Mouse (Mus musculus): ENCODE measurements around the gene 6430571L13Rik. TPM values are rescaled to one million over a fixed set of nuclear protein-coding genes. Genes with fewer than 3 reads are reported as not detected.
A peak's percentile ranks its signal among the peaks of the same experiment; 100 is the strongest.

Gene 6430571L13Rik
- polyA plus RNA-seq, 1 experiment from 2014 or later = 0.09 TPM

DNA sequence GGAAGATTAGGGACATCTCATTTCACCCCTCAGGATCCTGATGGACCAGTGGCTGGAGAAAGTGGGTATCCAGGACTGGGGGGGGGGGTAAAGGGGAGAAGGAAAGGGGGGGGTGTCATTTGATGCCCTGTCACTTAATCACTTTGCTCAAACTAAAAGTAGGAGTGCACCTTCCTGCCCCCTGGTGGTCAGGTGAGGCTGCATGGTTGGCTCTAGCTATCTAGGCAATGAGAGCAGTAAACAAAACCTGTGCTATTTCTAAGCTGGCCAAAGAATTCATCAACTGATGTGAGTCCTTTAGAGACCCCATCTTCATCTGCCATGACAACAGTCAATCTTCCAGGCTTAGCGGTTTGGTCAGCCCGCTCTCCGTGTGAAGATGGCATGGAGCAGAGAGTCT, 46.3 kb downstream of the 6430571L13Rik start:
- H3K27me3 ChIP-seq = peaks cover 83% of the 10 kb centered on the region

DNA sequence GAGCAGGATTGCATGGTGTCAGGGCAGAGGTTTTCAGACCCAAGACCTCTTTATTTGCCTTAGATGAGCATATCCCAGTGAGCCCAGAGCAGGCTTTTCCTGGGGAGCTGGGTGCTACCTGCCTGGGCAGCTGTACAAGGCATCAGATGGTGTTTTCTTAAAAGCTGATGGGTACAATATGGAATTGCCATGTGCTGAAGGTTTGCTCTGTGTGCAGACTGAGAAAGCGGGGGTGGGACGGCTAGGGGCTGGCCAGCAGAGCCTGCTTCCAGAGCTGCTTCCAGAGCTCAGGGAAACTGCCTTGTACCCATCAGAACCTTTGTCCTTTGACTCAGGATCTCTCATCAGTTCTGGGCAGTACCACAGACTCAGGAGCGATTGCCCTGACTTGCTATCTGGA, 47.3 kb downstream of the 6430571L13Rik start:
- ATAC-seq (ENCODE audit: low read depth) (no peak), DNase-seq (no peak)
- peaks cover 79% of the 10 kb centered on the region for H3K27me3 ChIP-seq
- no peak overlapping the region for H3K4me2 ChIP-seq
- no peak overlapping the region for H3K27ac ChIP-seq
- 71% methylated on average over 3 of the region's 3 CpGs for WGBS (ENCODE audit: insufficient replicate concordance)
- no peak overlapping the region for H3K9ac ChIP-seq
- H3K4me1 ChIP-seq (replicated peaks) = no peaks in the 10 kb centered on the region
- H3K4me3 ChIP-seq (replicated peaks) = no peak overlapping the region
- H3K9me3 ChIP-seq (replicated peaks) = no peaks in the 10 kb centered on the region
- H3K36me3 ChIP-seq = no peaks in the 10 kb centered on the region

More for the DNA sequence above, 46.3 kb downstream of the 6430571L13Rik start:
- peak; percentile 44 for DNase-seq
- WGBS (ENCODE audit: insufficient replicate concordance) = 48% methylated on average over 3 of the region's 3 CpGs
- Histone ChIP-seq H3K4me2 (no peak overlapping the region), H3K9me3 (replicated peaks) (no peaks in the 10 kb centered on the region), H3K4me1 (replicated peaks) (no peaks in the 10 kb centered on the region), H3K4me3 (replicated peaks) (no peak overlapping the region), H3K9ac (no peak overlapping the region), H3K27ac (no peak overlapping the region), H3K36me3 (no peaks in the 10 kb centered on the region)
- no peak for ATAC-seq (ENCODE audit: low read depth)

DNA sequence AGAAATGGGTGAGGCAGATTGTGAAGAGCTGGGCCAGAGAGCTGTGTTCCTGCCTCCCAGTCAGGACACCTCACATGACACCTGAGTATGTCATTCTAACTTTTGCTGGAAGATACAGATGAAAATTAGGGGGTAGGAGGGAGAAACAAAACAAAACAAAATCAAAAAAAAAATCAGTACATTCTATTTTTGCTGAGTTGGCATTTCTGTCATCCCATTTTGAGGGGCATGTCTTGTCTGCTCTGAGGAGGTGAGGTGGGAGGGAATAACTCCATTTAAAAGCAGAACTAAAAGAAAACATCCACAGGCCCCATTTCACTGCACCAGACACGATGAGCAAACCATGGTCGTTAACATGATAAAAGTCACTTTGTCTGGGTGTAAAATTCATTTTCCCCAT, 47.9 kb downstream of the 6430571L13Rik start:
- Histone ChIP-seq H3K4me1 (replicated peaks) (no peaks in the 10 kb centered on the region), H3K9me3 (replicated peaks) (no peaks in the 10 kb centered on the region), H3K36me3 (no peaks in the 10 kb centered on the region), H3K9ac (no peak overlapping the region), H3K4me3 (replicated peaks) (no peak overlapping the region), H3K4me2 (no peak overlapping the region), H3K27me3 (peaks cover 77% of the 10 kb centered on the region), H3K27ac (no peak overlapping the region)
- no peak for ATAC-seq (ENCODE audit: low read depth)
- no peak for DNase-seq
- 49% methylated on average over 2 of the region's 2 CpGs for WGBS (ENCODE audit: insufficient replicate concordance)

DNA sequence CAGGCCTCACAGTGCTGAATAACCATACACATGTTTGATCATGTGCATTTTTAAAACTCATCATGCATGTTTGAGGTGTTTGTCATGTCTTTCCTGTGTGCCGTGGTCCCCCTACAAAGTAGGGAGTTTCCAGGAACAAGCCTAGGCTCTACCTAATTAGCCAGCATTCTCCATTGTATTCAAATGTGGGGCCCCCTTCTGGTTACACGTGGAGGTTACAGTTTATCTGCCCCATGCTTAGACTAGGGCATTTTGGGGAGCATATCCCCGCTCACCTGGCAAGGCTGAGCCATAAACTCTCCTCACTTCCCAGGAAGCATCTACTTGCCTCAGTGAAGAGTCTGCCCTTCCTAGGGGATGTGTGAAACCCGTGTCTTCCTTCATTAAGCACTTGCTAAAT, 56.0 kb downstream of the 6430571L13Rik start:
- Histone ChIP-seq H3K4me2 (no peak overlapping the region), H3K4me1 (replicated peaks) (peaks cover 11% of the 10 kb centered on the region), H3K27me3 (peaks cover 80% of the 10 kb centered on the region), H3K9me3 (replicated peaks) (no peaks in the 10 kb centered on the region), H3K36me3 (no peaks in the 10 kb centered on the region), H3K9ac (no peak overlapping the region), H3K4me3 (replicated peaks) (no peak overlapping the region), H3K27ac (no peak overlapping the region)
- ATAC-seq (ENCODE audit: low read depth) = no peak
- WGBS (ENCODE audit: insufficient replicate concordance) = 32% methylated on average over 4 of the region's 4 CpGs
- DNase-seq = no peak

DNA sequence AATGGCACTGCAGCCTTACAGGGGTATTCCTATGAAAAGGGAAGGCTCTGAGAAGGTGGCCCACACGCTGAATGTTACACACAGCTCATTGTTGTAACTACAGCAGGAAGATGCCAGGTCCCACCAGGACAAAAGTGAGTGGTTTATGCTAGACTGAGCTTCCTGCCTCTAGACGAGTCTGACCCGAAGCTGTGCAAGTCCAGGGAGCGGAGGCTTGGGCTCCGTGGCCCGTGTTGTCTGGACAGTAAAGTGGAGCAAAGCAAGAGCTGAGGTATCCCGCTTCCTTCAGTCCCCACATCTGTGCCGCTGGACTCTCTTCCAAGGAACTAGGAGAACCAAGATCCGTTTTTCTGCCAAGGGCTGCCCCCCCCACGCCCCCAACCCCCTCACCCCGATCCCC, 58.6 kb downstream of the 6430571L13Rik start:
- Histone ChIP-seq H3K4me2 (no peak overlapping the region), H3K4me3 (replicated peaks) (no peak overlapping the region), H3K27me3 (peaks cover 90% of the 10 kb centered on the region), H3K27ac (no peak overlapping the region), H3K4me1 (replicated peaks) (peaks cover 11% of the 10 kb centered on the region), H3K9ac (no peak overlapping the region), H3K36me3 (no peaks in the 10 kb centered on the region), H3K9me3 (replicated peaks) (no peaks in the 10 kb centered on the region)
- no peak for ATAC-seq (ENCODE audit: low read depth)
- no peak for DNase-seq
- WGBS (ENCODE audit: insufficient replicate concordance) = 19% methylated on average over 11 of the region's 11 CpGs

DNA sequence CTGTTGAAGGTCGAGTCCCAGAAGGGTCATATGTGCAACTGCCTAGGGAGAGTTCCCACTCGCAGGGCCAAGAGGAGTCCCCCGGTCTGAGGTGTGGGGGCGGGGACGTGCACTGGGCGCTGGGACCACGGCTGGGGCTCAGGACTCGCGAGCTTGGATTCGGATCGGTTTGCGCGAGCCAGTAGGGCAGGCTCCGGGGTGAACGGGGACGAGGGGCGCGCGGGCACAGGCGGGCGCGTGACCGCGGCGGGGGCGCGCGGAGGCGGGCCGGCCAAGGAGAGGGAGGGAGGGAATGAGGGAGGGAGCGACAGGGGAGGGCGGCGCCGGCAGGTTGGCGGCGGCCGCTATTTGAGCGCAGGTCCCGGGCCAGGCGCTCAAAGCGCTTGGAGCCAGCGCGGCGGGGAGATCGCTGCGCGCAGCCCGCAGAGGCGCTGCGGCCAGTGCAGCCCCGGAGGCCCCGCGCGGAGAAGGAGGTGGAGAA, 59.1 kb downstream of the 6430571L13Rik start, which contains the start of gene Cacna2d2:
Cacna2d2 (plus strand) TSS at position 122 of the 481 bp plus-strand sequence.
- Histone ChIP-seq H3K4me2 (peak within 1 kb of the TSS; percentile 69), H3K9ac (no peak within 1 kb of the TSS), H3K4me1 (replicated peaks) (peaks cover 11% of the 10 kb centered on the region), H3K27me3 (peaks cover 94% of the 10 kb centered on the region), H3K36me3 (no peaks in the 10 kb centered on the region), H3K4me3 (replicated peaks) (peak within 1 kb of the TSS; percentile 53), H3K27ac (no peak within 1 kb of the TSS), H3K9me3 (replicated peaks) (no peaks in the 10 kb centered on the region)
- WGBS (ENCODE audit: insufficient replicate concordance) = 3% methylated on average over 19 of the region's 54 CpGs
- DNase-seq (no peak), ATAC-seq (ENCODE audit: low read depth) (0 out of 2 replicates have a peak, but pooled peaks have one; percentile 12)

DNA sequence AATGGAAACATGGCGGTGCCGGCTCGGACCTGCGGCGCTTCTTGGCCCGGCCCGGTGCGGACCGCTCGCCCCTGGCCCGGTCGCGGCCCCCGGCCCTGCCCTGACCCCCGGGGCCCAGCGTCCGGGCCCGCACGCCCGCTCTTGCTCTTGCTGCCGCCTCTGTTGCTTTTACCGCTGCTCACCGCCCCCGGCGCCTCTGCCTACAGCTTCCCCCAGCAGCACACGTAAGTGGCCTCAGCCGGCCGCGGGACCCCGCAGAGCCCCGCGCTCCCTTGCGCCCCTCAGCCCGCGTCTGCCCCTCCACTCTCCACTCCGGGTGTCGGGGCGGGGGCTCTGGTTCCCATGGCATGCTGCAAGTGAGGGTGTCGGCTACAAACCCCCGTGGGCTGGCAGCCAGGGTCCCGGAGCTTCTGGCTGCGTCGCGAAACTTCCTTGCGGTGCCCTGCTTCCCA, 59.7 kb downstream of the 6430571L13Rik start:
- Histone ChIP-seq H3K36me3 (no peaks in the 10 kb centered on the region), H3K9ac (no peak overlapping the region), H3K4me3 (replicated peaks) (peak overlapping the region; percentile 53), H3K27ac (no peak overlapping the region), H3K9me3 (replicated peaks) (no peaks in the 10 kb centered on the region), H3K27me3 (peaks cover 95% of the 10 kb centered on the region), H3K4me2 (peak overlapping the region; percentile 69), H3K4me1 (replicated peaks) (peaks cover 11% of the 10 kb centered on the region)
- DNase-seq (no peak), ATAC-seq (ENCODE audit: low read depth) (no peak)
- 2% methylated on average over 34 of the region's 45 CpGs for WGBS (ENCODE audit: insufficient replicate concordance)

DNA sequence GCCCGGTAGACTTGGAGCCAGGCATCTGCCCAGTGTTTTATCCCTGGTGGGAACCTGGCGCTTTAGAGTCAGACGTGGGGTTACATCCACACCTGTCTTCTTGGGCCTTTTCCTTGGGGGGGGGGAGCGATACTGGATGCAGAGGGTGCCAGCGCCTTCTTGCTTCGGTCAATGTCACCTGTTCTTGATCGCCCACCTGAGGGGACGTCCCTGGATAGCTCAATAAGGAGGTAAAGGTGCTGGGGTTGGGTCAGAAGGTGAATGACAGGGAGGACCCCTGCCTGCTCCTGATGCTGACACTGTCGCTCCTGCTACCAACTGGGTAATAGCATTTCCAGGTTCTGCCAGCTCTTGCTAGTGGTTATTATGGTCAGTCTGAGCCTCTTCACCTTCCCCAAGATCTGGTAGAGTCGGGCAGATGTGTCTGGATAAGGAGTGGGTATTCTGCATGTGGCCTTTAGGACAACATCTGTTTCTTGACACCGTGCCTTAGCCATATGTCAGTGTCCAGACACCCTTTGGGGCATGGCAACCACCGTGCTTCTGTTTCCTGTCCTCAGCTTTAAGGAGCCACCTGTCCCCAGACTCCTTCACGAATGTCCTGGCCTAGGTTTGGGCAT, 60.4 kb downstream of the 6430571L13Rik start:
- ATAC-seq (ENCODE audit: low read depth) (no peak), DNase-seq (no peak)
- Histone ChIP-seq H3K36me3 (no peaks in the 10 kb centered on the region), H3K4me1 (replicated peaks) (peaks cover 11% of the 10 kb centered on the region), H3K9ac (no peak overlapping the region), H3K4me3 (replicated peaks) (peak overlapping the region; percentile 53; the same call in 1 of the 2 replicates), H3K9me3 (replicated peaks) (no peaks in the 10 kb centered on the region), H3K4me2 (peak overlapping the region; percentile 69; the same call in 1 of the 2 replicates), H3K27ac (no peak overlapping the region), H3K27me3 (peaks cover 91% of the 10 kb centered on the region)
- WGBS (ENCODE audit: insufficient replicate concordance) = 17% methylated on average over 13 of the region's 13 CpGs

Other genes starting within 250 kb of the 6430571L13Rik start
- 0.09 and 0.19 TPM in 2 replicates for gene Dock3, start 108.7 kb upstream of the 6430571L13Rik start, polyA plus RNA-seq (2015; fragmentation: Nextera tagmentation; extraction: Ambion mirVana)
- 9.1 and 10.2 TPM in 2 replicates for gene Mapkapk3, start 50.7 kb upstream of the 6430571L13Rik start, polyA plus RNA-seq (2015; fragmentation: Nextera tagmentation; extraction: Ambion mirVana)
- 10.7 and 12.2 TPM in 2 replicates for gene Cish, start 44.6 kb upstream of the 6430571L13Rik start, polyA plus RNA-seq (2015; fragmentation: Nextera tagmentation; extraction: Ambion mirVana)
- gene Hemk1, start 2.3 kb upstream of the 6430571L13Rik start, polyA plus RNA-seq (2015; fragmentation: Nextera tagmentation; extraction: Ambion mirVana) = 3.6 and 3.8 TPM in 2 replicates
- 0.05 TPM in 1 of 2 replicates, not detected in the other for gene Cacna2d2, start 59.0 kb downstream of the 6430571L13Rik start, polyA plus RNA-seq (2015; fragmentation: Nextera tagmentation; extraction: Ambion mirVana)
- gene Tmem115, start 193.3 kb downstream of the 6430571L13Rik start, polyA plus RNA-seq (2015; fragmentation: Nextera tagmentation; extraction: Ambion mirVana) = 16.5 and 18.3 TPM in 2 replicates
- 17.4 and 17.7 TPM in 2 replicates for gene Cyb561d2, start 201.6 kb downstream of the 6430571L13Rik start, polyA plus RNA-seq (2015; fragmentation: Nextera tagmentation; extraction: Ambion mirVana)
- 14.3 and 16.0 TPM in 2 replicates for gene Nprl2, start 201.6 kb downstream of the 6430571L13Rik start, polyA plus RNA-seq (2015; fragmentation: Nextera tagmentation; extraction: Ambion mirVana)
- gene Zmynd10, start 206.7 kb downstream of the 6430571L13Rik start, polyA plus RNA-seq (2015; fragmentation: Nextera tagmentation; extraction: Ambion mirVana) = 0.21 TPM in 1 of 2 replicates, not detected in the other
- 17.5 and 18.2 TPM in 2 replicates for gene Rassf1, start 211.0 kb downstream of the 6430571L13Rik start, polyA plus RNA-seq (2015; fragmentation: Nextera tagmentation; extraction: Ambion mirVana)
- gene Tusc2, start 222.7 kb downstream of the 6430571L13Rik start, polyA plus RNA-seq (2015; fragmentation: Nextera tagmentation; extraction: Ambion mirVana) = 40.1 and 44.6 TPM in 2 replicates
- gene Hyal2, start 227.3 kb downstream of the 6430571L13Rik start, polyA plus RNA-seq (2015; fragmentation: Nextera tagmentation; extraction: Ambion mirVana) = 43.8 and 44.7 TPM in 2 replicates
- 2.6 TPM in 2 replicates for gene Hyal1, start 236.3 kb downstream of the 6430571L13Rik start, polyA plus RNA-seq (2015; fragmentation: Nextera tagmentation; extraction: Ambion mirVana)
- gene Naa80, start 238.3 kb downstream of the 6430571L13Rik start, polyA plus RNA-seq (2015; fragmentation: Nextera tagmentation; extraction: Ambion mirVana) = 10.5 and 12.2 TPM in 2 replicates
- 0.82 and 1.2 TPM in 2 replicates for gene Hyal3, start 240.2 kb downstream of the 6430571L13Rik start, polyA plus RNA-seq (2015; fragmentation: Nextera tagmentation; extraction: Ambion mirVana)
- gene Ifrd2, start 247.0 kb downstream of the 6430571L13Rik start, polyA plus RNA-seq (2015; fragmentation: Nextera tagmentation; extraction: Ambion mirVana) = 167 and 175 TPM in 2 replicates

All from liver, embryonic 13.5 days (tissue).